Mouse (Mus musculus) cortical plate, adult 2 months (tissue): ENCODE measurements around the gene Cav1.

ENCODE experiments used
- CTCF ChIP-seq: fragments of 200-500 bp; IDR thresholded peaks from 2 replicates; pipeline ENCODE4 v1.5.1; 2011; ENCODE audit warnings: mild to moderate bottlenecking, control low read depth, low read length; ENCODE audit not compliant: insufficient read depth; ENCODE audit errors: extremely low read depth
- POLR2A ChIP-seq: fragments of 200-500 bp; IDR thresholded peaks from 2 replicates; pipeline ENCODE4 v1.6.1; 2011; ENCODE audit warnings: mild to moderate bottlenecking, low read length, control low read depth; ENCODE audit not compliant: insufficient read depth; ENCODE audit errors: extremely low read depth

DNA sequence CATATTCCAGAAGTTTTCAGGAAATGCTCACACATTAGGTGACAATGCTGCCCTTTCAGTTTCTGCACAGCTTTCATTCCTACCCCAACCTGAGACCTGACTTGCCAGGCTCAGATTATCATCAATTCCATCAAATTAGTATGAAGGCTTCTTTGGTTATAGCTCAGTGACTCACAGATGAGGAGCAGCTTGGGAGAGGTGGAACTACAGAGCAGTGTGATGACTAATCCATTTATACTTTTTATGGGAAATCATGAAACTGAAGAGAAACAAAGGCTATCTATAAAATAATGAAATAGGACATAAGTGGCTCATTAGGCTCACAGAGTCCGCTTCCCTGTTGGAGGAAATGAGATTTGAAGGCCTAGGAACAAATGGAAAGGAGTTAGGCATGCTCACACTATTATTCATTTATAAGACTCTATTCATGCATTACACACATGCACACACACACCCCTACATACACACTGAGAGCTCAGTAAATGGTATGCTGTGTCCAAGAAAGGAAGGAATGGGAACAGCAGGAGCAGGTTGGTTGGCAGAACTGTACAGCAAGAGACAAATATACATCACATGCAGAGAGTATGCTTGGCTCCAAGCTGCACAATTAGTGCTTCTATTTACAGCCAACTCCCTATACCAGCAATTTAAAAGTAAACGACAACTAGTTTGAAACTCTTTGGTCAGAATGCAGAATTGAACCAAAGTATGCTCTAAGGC lies 82.0 kb downstream of the Cav1 start:
- no peak for TF ChIP-seq CTCF
- no peak for TF ChIP-seq POLR2A
